Mouse (Mus musculus): ENCODE results near the gene Rab3ip. TPM values are rescaled to one million over a fixed set of nuclear protein-coding genes. Genes with fewer than 3 reads are reported as not detected.

Gene Rab3ip
- 45.2 TPM for polyA plus RNA-seq (2014; fragmentation: Illumina TruSeq; extraction: RNeasy Lipid Tissue Mini Kit (QIAGEN cat#74804); ENCODE audit: low read depth, low replicate concordance)

GRCm38 (mm10) chr10:116950009-116950769 is at the start of gene Rab3ip:
Gene Rab3ip, minus strand, starts transcription at chr10:116950769.

GRCm38 (mm10) chr10:116986264-116987082 is 35.9 kb upstream of the Rab3ip start, which contains the start of gene Best3:
Gene Best3, plus strand, starts transcription at chr10:116986314.

GRCm38 (mm10) chr10:116972509-116972908 is 21.9 kb upstream of the Rab3ip start, which contains the start of gene Gm10271:
Gene Gm10271, minus strand, starts transcription at chr10:116972609.

GRCm38 (mm10) chr10:116896336-116897177 is 54.0 kb downstream of the Rab3ip start, which contains the start of gene Myrfl:
Gene Myrfl, minus strand, starts transcription at chr10:116896919.

Other genes starting within 250 kb of the Rab3ip start
- 0.22 TPM for gene Myrfl, start 53.9 kb downstream of the Rab3ip start, polyA plus RNA-seq (2014; fragmentation: Illumina TruSeq; extraction: RNeasy Lipid Tissue Mini Kit (QIAGEN cat#74804); ENCODE audit: low read depth, low replicate concordance)
- gene Gm10271, start 21.8 kb upstream of the Rab3ip start, polyA plus RNA-seq (2014; fragmentation: Illumina TruSeq; extraction: RNeasy Lipid Tissue Mini Kit (QIAGEN cat#74804); ENCODE audit: low read depth, low replicate concordance): not detected
- 0.25 TPM for gene Best3, start 35.5 kb upstream of the Rab3ip start, polyA plus RNA-seq (2014; fragmentation: Illumina TruSeq; extraction: RNeasy Lipid Tissue Mini Kit (QIAGEN cat#74804); ENCODE audit: low read depth, low replicate concordance)
- gene Lrrc10, start 94.6 kb upstream of the Rab3ip start, polyA plus RNA-seq (2014; fragmentation: Illumina TruSeq; extraction: RNeasy Lipid Tissue Mini Kit (QIAGEN cat#74804); ENCODE audit: low read depth, low replicate concordance): not detected
- 285 TPM for gene Cct2, start 113.0 kb upstream of the Rab3ip start, polyA plus RNA-seq (2014; fragmentation: Illumina TruSeq; extraction: RNeasy Lipid Tissue Mini Kit (QIAGEN cat#74804); ENCODE audit: low read depth, low replicate concordance)
- 20.5 TPM for gene Frs2, start 197.8 kb upstream of the Rab3ip start, polyA plus RNA-seq (2014; fragmentation: Illumina TruSeq; extraction: RNeasy Lipid Tissue Mini Kit (QIAGEN cat#74804); ENCODE audit: low read depth, low replicate concordance)